Mouse (Mus musculus): ENCODE data around the gene Gbf1. TPM values are rescaled to one million over a fixed set of nuclear protein-coding genes. Genes with fewer than 3 reads are reported as not detected.
"Not testable (repeated sequence)": the region's sequence is repeated elsewhere in the genome, so short reads cannot be mapped to it uniquely, and the experiment has no call there.

Gbf1 gene
- polyA plus RNA-seq (2015; fragmentation: Nextera tagmentation; extraction: Ambion mirVana) = 49.6 and 50.0 TPM in 2 replicates

DNA sequence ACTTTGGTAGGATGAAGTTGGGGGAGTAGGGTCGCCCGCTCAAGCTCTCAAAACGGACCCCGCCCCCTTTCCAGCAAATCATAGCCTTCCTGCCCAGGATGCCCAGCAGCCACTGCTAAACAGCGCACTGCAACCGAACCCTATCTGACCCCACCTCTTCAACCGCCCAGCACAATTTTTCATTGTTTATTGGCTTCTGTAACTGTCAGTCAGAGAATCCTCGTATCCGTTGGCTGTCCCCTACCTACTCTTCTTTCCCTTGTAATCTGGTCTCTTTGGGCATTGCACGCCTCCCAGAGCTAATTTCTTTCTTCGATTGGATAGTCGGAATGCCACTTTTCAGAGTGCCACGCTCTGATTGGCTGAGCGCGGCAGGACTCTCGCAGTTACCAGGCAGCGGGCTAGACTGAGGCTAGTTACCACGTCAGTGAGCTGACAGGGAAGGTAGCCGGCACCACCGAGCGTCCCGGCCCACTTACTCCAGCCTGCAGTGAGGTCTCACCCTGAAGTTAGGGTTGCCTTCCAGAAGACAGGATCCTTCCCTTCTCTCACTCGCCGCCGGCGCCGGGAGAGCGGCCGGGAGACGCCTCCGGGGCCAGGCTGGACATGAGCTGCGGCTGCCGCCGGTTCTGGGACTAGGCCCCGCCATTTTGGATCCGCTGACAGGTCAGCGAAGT, at the start of gene Gbf1:
Gene Gbf1 (plus strand): TSS at position 383 of the 677 bp plus-strand sequence.
- no peaks in the 10 kb centered on the region for H3K36me3 ChIP-seq
- peak within 1 kb of the TSS; percentile 68 for H3K9ac ChIP-seq
- H3K27me3 ChIP-seq (replicated peaks) = peaks cover 32% of the 10 kb centered on the region
- H3K4me1 ChIP-seq (replicated peaks) = peaks cover 31% of the 10 kb centered on the region
- H3K4me2 ChIP-seq (replicated peaks) = peak within 1 kb of the TSS; percentile 85
- no peaks in the 10 kb centered on the region for H3K9me3 ChIP-seq
- under 1% methylated on average over 37 of the region's 37 CpGs for WGBS
- peak within 1 kb of the TSS; percentile 27; the same call in 1 of the 2 replicates for H3K27ac ChIP-seq
- H3K4me3 ChIP-seq (replicated peaks) = peak within 1 kb of the TSS; percentile 85
- ATAC-seq = peak; percentile 98

DNA sequence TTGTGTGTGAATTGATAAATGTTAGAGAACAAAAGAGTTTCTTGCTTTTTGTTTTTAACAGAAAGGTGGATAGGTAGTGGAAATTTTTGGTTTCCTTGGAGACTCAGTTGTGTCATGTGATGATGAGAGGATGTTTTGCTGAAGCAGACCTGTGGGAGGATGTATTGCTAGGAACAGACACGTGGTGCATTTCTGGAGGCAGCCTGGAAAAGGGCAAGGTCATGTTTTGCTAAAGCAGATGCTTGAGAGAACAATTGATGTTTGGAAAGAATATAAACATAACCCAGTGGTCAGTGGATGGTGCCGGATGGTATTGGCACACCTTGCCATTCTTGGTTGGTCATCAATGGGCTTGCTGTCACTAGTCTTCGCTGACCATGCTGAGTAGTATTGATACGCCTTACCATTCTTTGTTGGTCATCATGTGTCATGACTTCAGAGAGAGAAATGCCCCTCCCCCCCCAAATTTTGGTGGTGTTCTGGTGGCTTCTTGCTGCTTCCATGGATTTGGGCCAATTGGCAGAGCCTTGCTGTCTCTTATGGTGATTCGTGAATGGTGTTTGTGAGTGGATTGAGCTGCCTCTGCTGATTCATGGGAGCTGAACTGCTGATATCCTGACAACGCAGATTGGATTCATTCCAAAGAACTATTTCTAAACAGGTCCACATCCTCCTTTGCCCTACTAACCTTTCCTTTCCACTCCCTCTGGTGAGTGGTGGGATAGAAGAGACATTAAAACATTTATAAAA, 48.7 kb upstream of the Gbf1 start:
- H3K9ac ChIP-seq = no peak overlapping the region
- 72% methylated on average over 6 of the region's 6 CpGs for WGBS
- no peak overlapping the region for H3K27ac ChIP-seq
- H3K9me3 ChIP-seq = no peaks in the 10 kb centered on the region
- H3K27me3 ChIP-seq (replicated peaks) = no peaks in the 10 kb centered on the region
- no peak for ATAC-seq
- H3K4me2 ChIP-seq (replicated peaks) = no peak overlapping the region
- no peaks in the 10 kb centered on the region for H3K36me3 ChIP-seq
- H3K4me1 ChIP-seq (replicated peaks) = no peaks in the 10 kb centered on the region
- H3K4me3 ChIP-seq (replicated peaks) = no peak overlapping the region

DNA sequence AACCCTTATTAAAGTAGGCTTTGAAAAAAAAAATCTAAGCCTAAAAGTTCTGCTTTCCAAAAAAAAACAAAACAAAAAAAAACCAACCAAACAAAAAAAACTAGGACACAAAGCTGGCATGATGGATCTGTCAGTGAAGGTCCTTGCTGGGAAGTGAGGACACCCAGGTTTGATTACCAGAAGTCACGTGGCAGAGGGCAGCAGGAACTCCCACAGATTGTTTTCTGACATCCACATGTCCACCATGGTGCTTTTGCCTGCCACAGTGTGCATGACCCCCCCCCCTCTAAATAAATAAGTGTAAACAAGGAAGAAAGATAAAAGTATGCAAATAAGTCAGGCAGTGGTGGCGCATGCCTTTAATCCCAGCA, 48.1 kb upstream of the Gbf1 start:
- Histone ChIP-seq H3K4me1 (replicated peaks) (no peaks in the 10 kb centered on the region), H3K36me3 (no peaks in the 10 kb centered on the region), H3K27me3 (replicated peaks) (no peaks in the 10 kb centered on the region), H3K9me3 (no peaks in the 10 kb centered on the region), H3K27ac (no peak overlapping the region), H3K9ac (no peak overlapping the region), H3K4me3 (replicated peaks) (no peak overlapping the region), H3K4me2 (replicated peaks) (no peak overlapping the region)
- ATAC-seq = no peak
- 70% methylated on average over 2 of the region's 2 CpGs for WGBS

DNA sequence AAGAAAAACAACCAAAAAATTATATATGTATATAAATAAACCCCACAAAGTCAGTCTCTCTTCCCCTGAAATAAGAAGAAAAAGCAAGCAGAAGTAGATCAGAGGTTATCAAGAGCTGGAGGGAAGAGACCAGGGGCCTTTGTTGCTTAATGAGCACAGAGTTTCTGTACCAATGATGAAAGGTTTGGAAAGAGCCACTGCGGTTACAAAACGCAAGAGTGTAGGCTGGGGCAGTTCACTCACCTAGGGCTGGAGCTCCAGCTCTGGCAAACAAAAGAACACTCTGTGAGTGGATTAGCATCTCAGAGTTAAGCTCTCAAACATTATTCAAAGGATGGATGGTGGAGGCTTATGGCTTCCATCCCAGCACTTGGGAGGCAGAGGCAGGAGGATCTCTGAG, 42.1 kb upstream of the Gbf1 start:
- Histone ChIP-seq H3K9me3 (no peaks in the 10 kb centered on the region), H3K27me3 (replicated peaks) (no peaks in the 10 kb centered on the region), H3K4me2 (replicated peaks) (no peak overlapping the region), H3K4me1 (replicated peaks) (no peaks in the 10 kb centered on the region), H3K9ac (no peak overlapping the region), H3K36me3 (no peaks in the 10 kb centered on the region), H3K27ac (no peak overlapping the region), H3K4me3 (replicated peaks) (no peak overlapping the region)
- WGBS = 83% methylated on average over 2 of the region's 2 CpGs
- no peak for ATAC-seq

DNA sequence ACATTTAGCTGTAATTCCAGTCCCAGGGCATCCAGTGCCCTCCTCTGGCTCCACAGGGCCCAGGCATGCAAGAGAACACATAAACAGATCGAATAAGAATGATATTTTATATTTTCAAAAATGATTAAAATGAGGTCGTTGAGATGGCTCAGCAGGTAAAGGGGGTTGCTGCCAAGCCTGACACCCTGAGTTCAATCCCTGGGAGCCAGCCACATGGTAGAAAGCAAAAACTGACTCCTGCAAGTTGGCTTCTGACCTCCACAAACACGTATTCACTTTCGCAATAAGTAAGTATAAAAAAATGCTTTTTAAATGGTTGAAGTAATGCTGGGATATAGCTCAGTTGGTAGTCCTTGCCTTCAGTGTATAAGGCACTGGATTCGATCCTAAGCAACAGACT, 41.5 kb upstream of the Gbf1 start:
- H3K27ac ChIP-seq = no peak overlapping the region
- H3K36me3 ChIP-seq = no peaks in the 10 kb centered on the region
- no peaks in the 10 kb centered on the region for H3K27me3 ChIP-seq (replicated peaks)
- WGBS = 82% methylated on average over 5 of the region's 5 CpGs
- no peaks in the 10 kb centered on the region for H3K9me3 ChIP-seq
- no peak for ATAC-seq
- H3K4me2 ChIP-seq (replicated peaks) = no peak overlapping the region
- H3K4me1 ChIP-seq (replicated peaks) = no peaks in the 10 kb centered on the region
- H3K9ac ChIP-seq = no peak overlapping the region
- no peak overlapping the region for H3K4me3 ChIP-seq (replicated peaks)

DNA sequence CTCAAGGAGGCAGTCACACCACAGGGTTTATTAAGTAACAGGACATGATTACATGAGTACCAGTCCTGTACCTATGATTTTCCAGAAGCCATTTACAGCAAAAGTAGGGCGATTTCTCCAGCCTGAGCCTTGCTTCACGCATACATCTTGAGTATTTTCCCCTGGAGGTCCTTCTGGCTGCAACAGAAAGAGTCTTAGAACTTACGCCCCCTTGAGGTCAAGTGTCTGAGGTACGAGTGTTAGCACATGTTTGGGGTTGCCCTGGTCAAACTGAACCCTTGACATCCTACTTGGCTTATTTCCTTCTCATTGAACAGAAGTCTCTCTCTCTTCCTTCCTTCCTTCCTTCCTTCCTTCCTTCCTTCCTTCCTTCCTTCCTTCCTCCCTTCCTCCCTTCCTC, 37.7 kb upstream of the Gbf1 start:
- Histone ChIP-seq H3K9ac (no peak overlapping the region), H3K4me2 (replicated peaks) (no peak overlapping the region), H3K9me3 (no peaks in the 10 kb centered on the region), H3K27me3 (replicated peaks) (no peaks in the 10 kb centered on the region), H3K4me1 (replicated peaks) (no peaks in the 10 kb centered on the region), H3K27ac (no peak overlapping the region), H3K4me3 (replicated peaks) (no peak overlapping the region), H3K36me3 (no peaks in the 10 kb centered on the region)
- WGBS = 55% methylated on average over 4 of the region's 4 CpGs
- ATAC-seq = no peak

DNA sequence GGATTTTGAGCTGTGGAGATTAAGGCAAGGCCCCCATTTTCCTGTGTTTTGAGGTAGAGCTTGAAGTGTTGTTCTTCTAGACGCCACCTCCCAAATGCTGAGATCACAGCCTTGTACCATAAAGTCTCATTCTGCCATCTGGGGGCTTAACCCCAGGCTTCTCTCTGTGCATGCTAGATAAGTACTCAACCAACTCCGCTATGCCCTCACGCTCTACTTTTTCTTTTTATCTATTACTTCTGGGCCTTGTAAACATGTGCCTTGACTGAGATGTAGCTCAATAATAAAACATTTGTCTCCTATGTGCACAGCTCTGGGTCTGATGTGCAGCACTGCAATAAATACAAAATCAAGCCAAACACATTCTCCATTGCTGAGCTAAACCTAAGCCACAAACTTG, 32.9 kb upstream of the Gbf1 start:
- Histone ChIP-seq H3K9ac (no peak overlapping the region), H3K36me3 (no peaks in the 10 kb centered on the region), H3K27ac (no peak overlapping the region), H3K27me3 (replicated peaks) (no peaks in the 10 kb centered on the region), H3K4me2 (replicated peaks) (no peak overlapping the region), H3K4me1 (replicated peaks) (no peaks in the 10 kb centered on the region), H3K4me3 (replicated peaks) (no peak overlapping the region), H3K9me3 (no peaks in the 10 kb centered on the region)
- ATAC-seq = no peak
- WGBS = 84% methylated on average over 3 of the region's 3 CpGs

DNA sequence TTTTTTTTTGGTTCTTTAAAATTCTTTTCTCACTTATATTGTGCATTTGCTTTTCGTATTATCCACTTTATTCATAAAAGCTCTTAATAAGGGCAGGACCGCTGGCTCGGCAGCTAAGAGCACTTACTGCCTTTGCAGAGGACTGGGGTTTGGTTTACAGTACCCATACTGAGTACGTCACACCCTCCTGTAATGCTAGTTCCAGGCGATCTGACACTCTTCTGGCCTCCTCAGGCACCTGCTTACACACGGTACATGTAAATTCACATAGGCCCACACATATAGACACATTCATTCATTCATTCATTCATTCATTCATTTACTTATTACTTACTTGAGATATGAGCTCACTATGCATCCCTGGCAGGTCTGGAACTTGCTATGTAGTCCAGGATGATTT, 31.4 kb upstream of the Gbf1 start:
- no peaks in the 10 kb centered on the region for H3K9me3 ChIP-seq
- H3K4me1 ChIP-seq (replicated peaks) = no peaks in the 10 kb centered on the region
- 67% methylated on average over 6 of the region's 6 CpGs for WGBS
- no peak overlapping the region for H3K27ac ChIP-seq
- no peaks in the 10 kb centered on the region for H3K36me3 ChIP-seq
- no peak for ATAC-seq
- H3K4me3 ChIP-seq (replicated peaks) = no peak overlapping the region
- H3K9ac ChIP-seq = no peak overlapping the region
- no peaks in the 10 kb centered on the region for H3K27me3 ChIP-seq (replicated peaks)
- no peak overlapping the region for H3K4me2 ChIP-seq (replicated peaks)

DNA sequence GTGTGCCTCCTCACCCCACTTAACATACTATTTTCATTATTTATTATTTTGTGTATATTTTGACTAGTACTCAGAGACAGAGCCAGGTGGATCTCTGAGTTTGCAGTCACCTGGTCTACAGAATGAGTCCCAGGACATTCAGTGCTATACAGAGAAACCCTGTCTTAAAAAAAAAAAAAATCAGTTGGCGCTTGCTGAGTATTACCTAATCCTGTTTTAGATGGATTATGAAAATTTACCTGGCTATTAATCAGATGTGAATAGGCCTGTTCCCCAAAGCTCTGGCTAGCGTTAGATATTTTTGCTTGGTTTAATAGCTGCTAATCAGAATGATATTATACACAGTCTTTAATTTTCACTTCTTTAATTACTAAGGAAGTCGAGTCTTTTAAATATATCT, 28.4 kb upstream of the Gbf1 start:
- H3K27ac ChIP-seq = no peak overlapping the region
- ATAC-seq = no peak
- H3K36me3 ChIP-seq = no peaks in the 10 kb centered on the region
- no peaks in the 10 kb centered on the region for H3K27me3 ChIP-seq (replicated peaks)
- no peak overlapping the region for H3K4me2 ChIP-seq (replicated peaks)
- H3K4me3 ChIP-seq (replicated peaks) = no peak overlapping the region
- H3K4me1 ChIP-seq (replicated peaks) = no peaks in the 10 kb centered on the region
- H3K9me3 ChIP-seq = no peaks in the 10 kb centered on the region
- 81% methylated on average over 3 of the region's 3 CpGs for WGBS
- H3K9ac ChIP-seq = no peak overlapping the region

DNA sequence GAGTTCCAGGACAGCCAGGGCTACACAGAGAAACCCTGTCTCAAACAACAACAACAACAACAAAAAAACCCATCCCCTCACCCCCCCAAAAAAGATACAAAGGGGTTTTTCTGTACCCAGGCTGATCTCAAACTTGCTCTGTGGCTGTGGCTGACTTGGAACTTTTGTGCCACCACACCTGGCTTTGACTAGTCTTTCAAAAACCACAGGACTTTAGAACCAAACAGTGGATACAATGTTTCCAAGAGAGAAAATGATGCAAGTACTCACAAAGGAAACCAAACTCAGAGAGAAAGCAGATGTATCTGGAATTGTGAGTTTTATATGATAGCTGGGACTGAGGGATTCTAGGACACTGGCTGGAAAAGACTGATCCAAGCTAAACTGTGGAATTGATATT, 27.7 kb upstream of the Gbf1 start:
- H3K36me3 ChIP-seq = no peaks in the 10 kb centered on the region
- no peak overlapping the region for H3K4me2 ChIP-seq (replicated peaks)
- H3K4me1 ChIP-seq (replicated peaks) = no peaks in the 10 kb centered on the region
- H3K27ac ChIP-seq = no peak overlapping the region
- H3K9me3 ChIP-seq = no peaks in the 10 kb centered on the region
- no peak overlapping the region for H3K9ac ChIP-seq
- no peaks in the 10 kb centered on the region for H3K27me3 ChIP-seq (replicated peaks)
- no peak overlapping the region for H3K4me3 ChIP-seq (replicated peaks)
- no peak for ATAC-seq

DNA sequence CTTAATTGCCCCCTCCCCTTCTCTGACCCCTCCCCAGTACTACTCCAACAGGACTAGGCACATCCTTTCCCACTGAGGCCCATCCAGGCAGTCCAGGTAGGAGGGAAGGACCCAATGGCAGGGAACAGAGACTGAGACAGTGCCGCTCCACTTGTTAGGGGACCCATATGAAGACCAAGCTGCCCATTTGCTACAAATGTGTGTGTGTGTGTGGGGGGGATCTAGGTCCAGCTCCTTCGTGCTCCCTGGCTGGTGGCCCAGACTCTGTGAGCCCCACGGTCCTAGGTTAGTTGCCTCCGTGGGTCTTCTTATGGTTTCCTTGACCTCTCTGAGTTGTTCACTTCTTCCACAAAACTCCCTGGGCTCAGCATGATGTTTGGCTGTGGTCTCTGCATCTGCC, 26.0 kb upstream of the Gbf1 start:
- no peak overlapping the region for H3K9ac ChIP-seq
- no peaks in the 10 kb centered on the region for H3K9me3 ChIP-seq
- H3K27ac ChIP-seq = no peak overlapping the region
- ATAC-seq = no peak
- 85% methylated on average over 4 of the region's 4 CpGs for WGBS
- no peak overlapping the region for H3K4me3 ChIP-seq (replicated peaks)
- 0 out of 2 replicates have a peak, but pooled peaks cover 5% of the 10 kb centered on the region for H3K27me3 ChIP-seq (replicated peaks)
- no peak overlapping the region for H3K4me2 ChIP-seq (replicated peaks)
- H3K36me3 ChIP-seq = no peaks in the 10 kb centered on the region
- H3K4me1 ChIP-seq (replicated peaks) = no peaks in the 10 kb centered on the region; the same call in 1 of the 2 replicates

DNA sequence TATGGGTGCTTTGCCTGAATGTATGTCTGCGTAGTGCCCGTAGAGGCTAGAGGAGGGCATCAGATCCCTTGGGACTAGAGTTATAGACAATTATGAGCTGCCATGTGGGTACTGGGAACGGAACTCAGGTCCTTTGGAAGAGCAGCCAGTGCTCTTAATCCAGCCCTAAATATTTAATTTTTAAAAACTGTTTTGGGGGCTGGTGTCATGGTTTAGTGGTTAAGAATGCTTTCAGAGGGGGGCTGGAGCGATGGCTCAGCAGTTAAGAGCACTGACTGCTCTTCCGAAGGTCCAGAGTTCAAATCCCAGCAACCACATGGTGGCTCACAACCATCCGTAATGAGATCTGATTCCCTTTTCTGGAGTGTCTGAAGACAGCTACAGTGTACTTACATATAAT, 22.6 kb upstream of the Gbf1 start:
- not testable (repeated sequence) for H3K27ac ChIP-seq; H3K4me1 ChIP-seq (replicated peaks); ATAC-seq; H3K36me3 ChIP-seq; H3K4me2 ChIP-seq (replicated peaks); H3K4me3 ChIP-seq (replicated peaks); H3K9me3 ChIP-seq; H3K9ac ChIP-seq
- WGBS = 74% methylated on average over 6 of the region's 6 CpGs
- peaks cover 34% of the 10 kb centered on the region for H3K27me3 ChIP-seq (replicated peaks)

DNA sequence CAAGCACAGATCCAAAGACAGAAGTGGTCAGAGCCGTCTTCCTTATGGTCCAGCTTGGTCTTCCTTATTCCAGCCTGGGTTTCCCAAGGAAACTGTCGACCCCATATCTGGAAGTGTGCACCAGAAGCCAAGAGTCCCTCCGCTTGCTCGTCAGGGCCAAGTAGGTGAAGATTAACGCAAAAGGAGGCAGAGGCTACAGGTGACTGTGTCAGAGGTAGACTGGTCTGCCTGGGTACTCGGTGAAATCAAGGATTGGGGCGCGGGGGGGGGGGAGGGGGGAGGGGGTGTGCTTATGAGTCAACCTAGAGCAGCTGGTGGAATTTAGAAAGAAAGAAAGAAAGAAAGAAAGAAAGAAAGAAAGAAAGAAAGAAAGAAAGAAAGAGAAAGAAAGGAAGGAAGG, 21.0 kb upstream of the Gbf1 start:
- no peaks in the 10 kb centered on the region for H3K36me3 ChIP-seq
- no peak for ATAC-seq
- H3K4me2 ChIP-seq (replicated peaks) = peak overlapping the region; percentile 59
- H3K4me3 ChIP-seq (replicated peaks) = peak overlapping the region; percentile 25
- peaks cover 48% of the 10 kb centered on the region for H3K27me3 ChIP-seq (replicated peaks)
- H3K9me3 ChIP-seq = no peaks in the 10 kb centered on the region
- peaks cover 15% of the 10 kb centered on the region for H3K4me1 ChIP-seq (replicated peaks)
- no peak overlapping the region for H3K27ac ChIP-seq
- 8% methylated on average over 6 of the region's 8 CpGs for WGBS
- H3K9ac ChIP-seq = no peak overlapping the region
